Mouse (Mus musculus) hindbrain, embryonic 10.5 days (tissue): Measurements from ENCODE around the gene Ptpre. TPM values are rescaled to one million over a fixed set of nuclear protein-coding genes. Genes with fewer than 3 reads are reported as not detected.
"Not testable (repeated sequence)": the region's sequence is repeated elsewhere in the genome, so short reads cannot be mapped to it uniquely, and the experiment has no call there.

Experiments
- DNase-seq: peaks from one replicate; pipeline ENCODE4 v3.0.0-alpha.2; 2017; ENCODE audit warnings: low spot score
- H3K27ac ChIP-seq: fragments of 300-500 bp; sonication (generic); 2 replicates; pipeline ENCODE4 v1.5.1; 2016; ENCODE audit warnings: mild to moderate bottlenecking, moderate library complexity
- H3K27me3 ChIP-seq: fragments of 300-500 bp; sonication (generic); 2 replicates; pipeline ENCODE4 v1.6.1; 2016; ENCODE audit warnings: mild to moderate bottlenecking; ENCODE audit not compliant: poor library complexity, insufficient read depth, severe bottlenecking
- H3K36me3 ChIP-seq: fragments of 300-500 bp; sonication (generic); 2 replicates; pipeline ENCODE4 v1.6.1; 2016; ENCODE audit warnings: mild to moderate bottlenecking, moderate library complexity
- H3K4me1 ChIP-seq: fragments of 300-500 bp; sonication (generic); replicated peaks from 2 replicates; pipeline ENCODE4 v1.6.1; 2016; ENCODE audit warnings: mild to moderate bottlenecking
- H3K4me3 ChIP-seq: fragments of 300-500 bp; sonication (generic); 2 replicates; pipeline ENCODE4 v1.5.1; 2016; ENCODE audit warnings: mild to moderate bottlenecking, moderate library complexity
- H3K9me3 ChIP-seq: fragments of 300-500 bp; sonication (generic); 2 replicates; pipeline ENCODE4 v1.6.1; 2016; ENCODE audit warnings: mild to moderate bottlenecking, moderate library complexity
- WGBS: fragments of 180-500 bp; shearing (Covaris S2); methylation state at CpG from one replicate; pipeline ENCODE4 v1.1.7; 2016; 5-methylcytosine and 5-hydroxymethylcytosine counted together
- polyA plus RNA-seq: library from polyadenylated mRNA; unstranded; fragments of >200 nt; fragmentation: Nextera tagmentation; extraction: Ambion mirVana; gene quantifications from 2 replicates; pipeline ENCODE4 v1.2.1, GENCODE M21; 2016

The Ptpre gene
- polyA plus RNA-seq, 1 experiment from 2014 or later, result 0.85 TPM

DNA sequence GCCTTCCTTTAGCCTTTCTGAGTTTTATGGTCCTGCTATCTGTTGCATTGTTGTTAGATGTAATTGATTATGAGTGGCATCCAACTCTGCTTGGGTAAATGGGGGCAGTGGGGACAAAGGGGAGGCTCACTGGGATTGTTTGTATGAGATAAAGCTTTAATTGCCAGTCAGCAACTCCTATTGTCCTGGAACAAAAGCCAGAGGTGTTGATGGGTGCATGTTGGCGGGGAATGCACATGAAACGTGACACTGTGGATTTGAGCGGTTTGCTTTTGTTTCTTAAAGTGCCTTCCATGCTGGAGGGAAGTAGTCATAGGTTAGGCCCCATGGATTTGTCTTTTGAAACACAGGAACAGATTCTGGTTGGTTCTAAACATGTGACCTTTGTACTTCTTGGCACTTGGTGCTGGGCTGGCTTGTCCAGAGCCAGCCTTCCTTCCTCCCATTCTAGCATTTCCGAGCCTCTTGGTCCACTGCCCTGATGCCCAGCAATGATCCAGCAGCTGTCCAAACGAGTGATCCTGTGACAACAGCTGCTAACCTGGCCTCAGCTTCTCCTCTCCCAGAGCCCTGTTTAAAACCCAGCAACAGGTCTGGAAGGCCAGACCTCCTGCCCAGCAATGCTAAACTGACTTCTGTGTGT, 65.7 kb downstream of the Ptpre start:
- Histone ChIP-seq H3K27ac (peak overlapping the region; percentile 17), H3K9me3 (no peaks in the 10 kb centered on the region), H3K27me3 (no peaks in the 10 kb centered on the region), H3K4me3 (no peak overlapping the region), H3K4me1 (peaks cover 29% of the 10 kb centered on the region), H3K36me3 (no peaks in the 10 kb centered on the region)
- 44% methylated on average over 5 of the region's 5 CpGs for WGBS
- no peak for DNase-seq

DNA sequence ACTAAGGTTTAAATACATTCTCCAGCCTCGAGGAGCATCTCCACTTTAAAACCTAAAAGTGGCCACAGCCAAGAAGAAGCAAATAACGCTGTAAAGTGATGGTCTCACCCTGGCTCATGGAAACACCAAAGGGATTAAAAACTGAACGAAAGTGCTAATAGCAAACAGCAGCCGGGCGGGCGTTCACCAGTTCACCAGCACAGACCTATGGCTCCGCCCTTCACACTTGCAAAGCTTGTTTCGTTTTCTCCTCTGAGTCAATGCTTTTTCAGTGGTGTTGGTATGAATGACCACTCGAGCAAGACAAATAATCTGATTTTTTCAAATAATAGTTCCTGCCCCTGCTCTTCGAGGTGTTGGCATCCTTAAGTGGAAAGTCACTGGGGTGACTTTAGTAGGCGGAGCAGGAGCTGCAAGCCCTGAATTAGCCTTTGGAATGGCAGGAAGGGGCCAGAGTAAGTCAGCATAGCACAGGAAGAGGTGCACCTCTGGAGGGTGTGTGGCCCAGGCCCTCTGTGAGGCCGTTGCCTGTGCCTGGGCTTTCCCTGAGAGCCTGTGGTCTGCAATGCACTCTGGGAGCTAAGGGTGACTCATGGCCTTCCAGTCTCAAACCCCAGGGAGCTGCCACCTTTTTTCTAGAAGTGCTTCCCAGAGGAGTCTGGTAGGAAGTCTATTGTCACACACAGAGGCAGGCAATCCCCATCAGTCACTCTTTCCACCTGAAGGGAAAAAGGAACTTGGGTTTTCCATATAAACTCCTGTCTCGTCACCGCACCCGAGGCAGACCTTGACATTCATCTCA, 67.9 kb downstream of the Ptpre start:
- Histone ChIP-seq H3K27ac (peak overlapping the region; percentile 69), H3K4me1 (peaks cover 23% of the 10 kb centered on the region), H3K27me3 (no peaks in the 10 kb centered on the region), H3K36me3 (no peaks in the 10 kb centered on the region), H3K9me3 (no peaks in the 10 kb centered on the region), H3K4me3 (no peak overlapping the region)
- no peak for DNase-seq
- WGBS, result 72% methylated on average over 15 of the region's 15 CpGs

DNA sequence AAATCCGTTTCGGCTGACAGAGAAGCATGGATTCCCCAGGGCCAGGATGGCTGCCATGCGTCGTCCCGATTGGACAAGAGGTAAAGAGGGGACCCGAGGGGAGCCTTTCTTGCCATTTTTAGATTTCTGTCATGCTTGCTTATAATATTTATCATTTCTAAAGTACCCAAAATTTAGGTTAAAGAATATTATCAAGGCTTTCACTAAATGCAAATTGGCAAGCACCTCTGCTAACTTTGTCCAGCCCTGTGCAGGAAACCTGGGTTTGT, 68.5 kb downstream of the Ptpre start:
- Histone ChIP-seq H3K4me3 (no peak overlapping the region), H3K4me1 (peaks cover 23% of the 10 kb centered on the region), H3K36me3 (no peaks in the 10 kb centered on the region), H3K27ac (no peak overlapping the region), H3K27me3 (no peaks in the 10 kb centered on the region), H3K9me3 (no peaks in the 10 kb centered on the region)
- no peak for DNase-seq
- WGBS, result 88% methylated on average over 6 of the region's 6 CpGs

DNA sequence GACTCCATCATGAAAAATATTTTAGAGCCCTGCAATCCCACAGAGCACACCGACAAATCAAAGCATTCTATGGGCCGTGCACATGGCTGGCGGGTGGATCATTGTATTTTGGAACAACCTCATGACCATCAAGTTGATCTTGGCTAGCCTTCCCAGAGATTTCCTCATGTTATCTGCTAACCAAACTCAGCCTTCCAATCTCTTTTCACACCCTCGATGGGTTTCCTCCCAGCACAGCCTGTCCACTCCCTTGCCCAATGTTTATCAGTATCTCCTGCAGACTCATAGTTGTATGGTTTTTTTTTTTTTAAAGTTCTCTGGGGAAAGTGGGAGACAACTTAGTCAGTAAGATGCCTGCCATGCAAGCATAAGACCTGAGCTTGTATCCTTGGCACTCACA, 70.9 kb downstream of the Ptpre start:
- 89% methylated on average over 4 of the region's 4 CpGs for WGBS
- Histone ChIP-seq H3K4me3 (no peak overlapping the region), H3K4me1 (peaks cover 23% of the 10 kb centered on the region)

DNA sequence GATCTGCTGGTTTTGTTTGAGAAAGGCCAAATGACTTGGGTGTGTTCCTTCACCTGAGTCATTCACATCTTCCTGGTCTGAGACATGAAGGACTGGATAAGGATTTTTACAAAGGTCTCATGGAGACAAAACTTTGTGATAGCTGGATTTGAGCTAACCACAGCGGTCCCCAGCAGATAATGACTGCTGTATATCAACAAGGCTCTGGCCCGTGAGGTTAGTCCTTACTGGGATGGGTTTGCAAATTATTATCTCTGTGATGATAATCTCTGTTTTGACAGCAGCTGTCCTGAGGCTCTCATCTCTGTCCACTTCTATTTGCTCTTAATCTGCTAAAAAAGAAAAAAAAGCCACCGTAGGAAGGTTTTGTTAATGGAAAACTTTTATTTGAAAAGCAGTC, 71.7 kb downstream of the Ptpre start:
- Histone ChIP-seq H3K27ac (no peak overlapping the region), H3K4me3 (no peak overlapping the region), H3K4me1 (peaks cover 18% of the 10 kb centered on the region), H3K27me3 (no peaks in the 10 kb centered on the region), H3K36me3 (no peaks in the 10 kb centered on the region), H3K9me3 (no peaks in the 10 kb centered on the region)
- 71% methylated on average over 3 of the region's 3 CpGs for WGBS
- DNase-seq, result no peak

More for the DNA sequence above, 70.9 kb downstream of the Ptpre start:
- Histone ChIP-seq H3K27me3 (no peaks in the 10 kb centered on the region), H3K27ac (no peak overlapping the region), H3K36me3 (no peaks in the 10 kb centered on the region), H3K9me3 (no peaks in the 10 kb centered on the region)
- DNase-seq, result no peak

DNA sequence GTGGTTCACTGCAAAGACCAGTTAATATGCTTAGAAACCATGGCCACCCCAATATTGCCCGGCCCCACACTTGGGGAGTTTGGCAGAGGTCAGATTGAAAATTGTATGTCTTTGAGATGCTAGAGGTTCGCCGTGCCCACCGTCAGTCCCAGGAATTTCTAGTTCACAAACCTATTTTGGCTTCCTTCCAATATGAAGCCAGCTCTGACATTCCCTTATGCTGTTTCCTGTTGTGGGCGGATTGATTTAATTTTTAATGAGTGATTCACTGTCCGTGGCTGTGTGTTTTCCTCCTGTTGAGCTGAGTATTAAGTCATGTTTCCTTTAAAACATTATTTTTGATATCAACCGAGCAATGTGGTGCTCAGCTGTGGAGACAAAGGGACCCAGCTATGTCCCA, 72.4 kb downstream of the Ptpre start:
- no peak for DNase-seq
- H3K4me1 ChIP-seq, result peaks cover 18% of the 10 kb centered on the region
- 77% methylated on average over 7 of the region's 7 CpGs for WGBS
- H3K4me3 ChIP-seq, result no peak overlapping the region
- no peaks in the 10 kb centered on the region for H3K27me3 ChIP-seq
- no peaks in the 10 kb centered on the region for H3K9me3 ChIP-seq
- H3K36me3 ChIP-seq, result no peaks in the 10 kb centered on the region
- 0 out of 2 replicates have a peak overlapping the region, but pooled peaks have one; percentile 45 for H3K27ac ChIP-seq

DNA sequence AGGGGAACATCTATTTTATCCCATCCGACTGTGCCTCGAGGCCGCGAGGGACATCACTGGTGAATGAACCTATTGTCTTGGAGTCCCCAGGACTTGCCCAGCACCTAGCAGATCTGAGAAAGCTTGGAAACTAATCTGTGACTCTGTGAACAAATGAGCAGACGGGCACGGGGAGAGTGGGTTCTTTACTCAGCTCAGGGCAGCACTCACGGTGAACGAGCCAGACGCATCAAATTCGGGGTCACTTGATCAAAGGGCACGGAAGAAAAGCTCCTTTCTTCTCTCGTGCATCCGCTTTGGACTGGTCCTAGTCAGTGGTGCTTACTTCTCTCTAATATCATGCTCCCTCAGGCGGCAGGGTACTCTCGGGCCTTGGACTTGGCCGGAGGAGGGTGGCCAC, 75.0 kb downstream of the Ptpre start:
- DNase-seq, result peak; percentile 13
- Histone ChIP-seq H3K9me3 (no peaks in the 10 kb centered on the region), H3K27me3 (no peaks in the 10 kb centered on the region), H3K36me3 (no peaks in the 10 kb centered on the region), H3K4me3 (no peak overlapping the region), H3K27ac (peak overlapping the region; percentile 62; the same call in 1 of the 2 replicates), H3K4me1 (peaks cover 13% of the 10 kb centered on the region)
- 65% methylated on average over 16 of the region's 16 CpGs for WGBS

DNA sequence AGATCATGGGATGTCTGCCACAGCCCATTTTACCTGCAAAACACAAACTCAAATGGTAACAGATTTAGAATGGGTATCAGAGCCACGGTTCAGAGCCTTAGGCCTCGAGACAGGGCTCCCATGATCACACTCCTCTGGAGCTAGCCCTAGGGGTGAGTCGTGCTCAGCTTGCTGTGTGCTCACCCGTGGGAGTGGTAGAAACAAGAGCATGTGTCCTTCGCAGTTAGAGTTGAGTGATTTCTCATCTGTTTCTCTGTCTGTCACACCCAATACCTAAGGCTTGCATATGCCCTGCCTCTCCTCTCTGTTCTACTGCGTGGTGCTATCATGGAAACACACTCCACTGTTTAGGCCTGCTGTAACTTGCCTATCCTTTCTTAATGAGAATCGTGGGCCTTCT, 75.5 kb downstream of the Ptpre start:
- Histone ChIP-seq H3K27ac (peak overlapping the region; percentile 62; the same call in 1 of the 2 replicates), H3K4me3 (no peak overlapping the region), H3K4me1 (peaks cover 15% of the 10 kb centered on the region), H3K9me3 (no peaks in the 10 kb centered on the region), H3K27me3 (no peaks in the 10 kb centered on the region), H3K36me3 (no peaks in the 10 kb centered on the region)
- 82% methylated on average over 7 of the region's 7 CpGs for WGBS
- no peak for DNase-seq

DNA sequence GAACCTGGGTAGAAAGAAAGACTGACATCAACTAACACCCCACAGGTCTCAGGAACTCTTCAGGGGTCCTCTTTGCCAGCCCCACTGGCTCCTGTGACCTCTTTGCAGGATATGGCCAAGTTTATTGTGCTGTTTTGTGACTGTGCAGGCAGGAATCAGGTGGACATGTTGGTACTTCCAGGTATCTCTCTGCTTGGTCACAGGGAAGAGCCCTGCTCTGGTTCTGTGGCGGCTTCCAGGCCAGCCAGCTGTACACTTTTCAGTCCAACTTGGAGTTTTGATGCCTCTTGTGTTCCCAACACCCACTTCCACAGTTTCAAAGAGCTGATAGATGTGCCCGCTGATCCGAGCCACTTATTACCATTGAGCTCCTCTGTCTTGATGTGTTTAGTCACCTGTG, 76.1 kb downstream of the Ptpre start:
- 91% methylated on average over 3 of the region's 3 CpGs for WGBS
- no peaks in the 10 kb centered on the region for H3K9me3 ChIP-seq
- no peaks in the 10 kb centered on the region for H3K27me3 ChIP-seq
- DNase-seq, result no peak
- peaks cover 19% of the 10 kb centered on the region for H3K4me1 ChIP-seq
- H3K4me3 ChIP-seq, result no peak overlapping the region
- H3K27ac ChIP-seq, result no peak overlapping the region
- no peaks in the 10 kb centered on the region for H3K36me3 ChIP-seq

DNA sequence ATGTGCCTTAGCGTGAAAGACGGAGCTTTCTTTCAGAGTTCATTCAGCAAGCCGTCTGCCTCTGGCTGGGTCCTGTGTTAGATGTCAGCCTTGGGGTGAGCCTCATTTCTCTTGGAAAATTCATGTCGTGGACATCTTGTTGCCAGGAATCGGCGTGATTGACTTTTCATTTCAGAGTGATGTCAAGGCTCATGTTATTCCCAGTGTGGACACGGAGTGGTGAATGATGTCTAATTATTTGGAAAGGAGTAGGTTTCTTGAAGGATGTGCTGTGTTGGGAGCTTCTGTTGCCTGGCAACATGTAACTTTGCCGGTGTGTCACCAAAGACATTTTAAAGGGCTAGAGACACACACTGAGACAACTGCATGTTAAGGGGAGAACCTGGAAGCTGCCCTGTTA, 77.6 kb downstream of the Ptpre start:
- peaks cover 14% of the 10 kb centered on the region for H3K4me1 ChIP-seq
- no peaks in the 10 kb centered on the region for H3K36me3 ChIP-seq
- WGBS, result 82% methylated on average over 8 of the region's 8 CpGs
- H3K27me3 ChIP-seq, result no peaks in the 10 kb centered on the region
- H3K9me3 ChIP-seq, result no peaks in the 10 kb centered on the region
- H3K4me3 ChIP-seq, result no peak overlapping the region
- no peak overlapping the region for H3K27ac ChIP-seq
- DNase-seq, result no peak

DNA sequence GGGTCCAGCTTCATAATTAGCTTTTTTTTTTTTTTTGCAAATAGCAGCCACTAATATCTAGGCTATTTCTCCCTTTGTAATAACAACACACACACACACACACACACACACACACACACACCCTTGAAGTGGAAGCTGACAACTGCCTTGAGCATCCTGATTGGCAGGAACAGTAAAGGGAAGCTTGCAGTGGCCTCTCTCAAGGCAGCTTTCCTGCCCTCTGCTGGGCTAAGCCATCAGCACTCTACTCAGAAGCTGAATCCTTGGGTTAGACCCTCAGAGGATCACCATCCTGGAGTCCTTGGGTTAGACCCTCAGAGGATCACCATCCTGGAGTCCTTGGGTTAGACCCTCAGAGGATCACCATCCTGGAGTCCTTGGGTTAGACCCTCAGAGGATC, 79.2 kb downstream of the Ptpre start:
- not testable (repeated sequence) for H3K36me3 ChIP-seq, H3K4me3 ChIP-seq, H3K9me3 ChIP-seq, DNase-seq, H3K27me3 ChIP-seq, H3K27ac ChIP-seq
- peaks cover 14% of the 10 kb centered on the region for H3K4me1 ChIP-seq

DNA sequence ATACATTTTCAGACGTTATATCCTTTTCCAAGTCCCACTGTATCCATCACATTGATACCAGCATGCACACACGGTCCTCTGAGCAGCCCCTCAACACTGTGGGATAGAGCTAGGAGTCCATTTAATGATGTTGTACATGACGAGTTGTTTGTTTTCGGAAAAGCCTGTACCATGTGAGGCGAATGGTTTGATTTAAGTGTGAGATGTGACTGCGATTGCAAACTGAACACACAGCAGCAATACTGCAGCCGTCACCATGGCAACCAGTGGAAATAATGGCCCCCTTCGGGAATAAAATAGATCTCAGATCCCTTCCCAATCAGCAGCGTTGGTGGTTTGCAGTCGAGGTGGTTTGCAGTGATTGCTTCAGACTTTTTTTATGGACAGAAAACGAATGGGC, 80.5 kb downstream of the Ptpre start:
- DNase-seq, result no peak
- Histone ChIP-seq H3K27me3 (no peaks in the 10 kb centered on the region), H3K4me3 (no peak overlapping the region), H3K27ac (no peak overlapping the region), H3K4me1 (0 out of 2 replicates have a peak, but pooled peaks cover 11% of the 10 kb centered on the region), H3K36me3 (no peaks in the 10 kb centered on the region), H3K9me3 (no peaks in the 10 kb centered on the region)
- WGBS, result 75% methylated on average over 11 of the region's 11 CpGs

DNA sequence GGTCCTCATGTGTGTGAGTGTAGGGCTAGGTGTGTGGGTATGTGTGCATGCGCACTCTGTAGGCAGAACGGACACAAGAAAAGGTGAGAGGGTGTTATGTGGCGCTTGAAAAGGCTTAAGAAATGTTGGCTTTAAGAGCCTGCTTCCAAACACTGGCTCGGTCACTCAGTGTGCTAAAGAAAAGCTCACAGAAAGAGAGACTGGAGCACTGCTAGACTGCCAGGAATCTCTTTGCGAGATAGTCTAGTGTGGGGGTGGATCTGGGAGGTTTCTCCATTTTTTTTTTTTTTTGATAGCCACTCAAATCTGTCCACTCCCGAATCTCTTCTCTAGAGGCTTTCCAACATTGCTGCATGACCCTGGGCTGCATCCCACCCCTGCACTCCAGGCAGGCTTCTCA, 84.4 kb downstream of the Ptpre start:
- Histone ChIP-seq H3K4me3 (no peak overlapping the region), H3K4me1 (0 out of 2 replicates have a peak, but pooled peaks cover 11% of the 10 kb centered on the region), H3K27me3 (no peaks in the 10 kb centered on the region), H3K9me3 (peaks cover 6% of the 10 kb centered on the region; the same call in 1 of the 2 replicates), H3K27ac (no peak overlapping the region), H3K36me3 (no peaks in the 10 kb centered on the region)
- no peak for DNase-seq
- WGBS, result 68% methylated on average over 6 of the region's 6 CpGs
